Mouse (Mus musculus) brain, embryonic 14.5 days (tissue): ENCODE measurements around the gene Mef2b.

Experiments used
- CTCF ChIP-seq: fragments of 200-500 bp; IDR thresholded peaks from 2 replicates; pipeline ENCODE4 v1.5.1; 2012; ENCODE audit warnings: inconsistent platforms, mild to moderate bottlenecking, moderate library complexity, borderline replicate concordance; ENCODE audit not compliant: insufficient read depth, insufficient read length; ENCODE audit errors: extremely low read depth
- POLR2A ChIP-seq: fragments of 200-500 bp; IDR thresholded peaks from 2 replicates; pipeline ENCODE4 v1.6.1; 2012; ENCODE audit warnings: mild to moderate bottlenecking, inconsistent platforms, borderline replicate concordance; ENCODE audit not compliant: poor library complexity, insufficient read depth, insufficient read length, severe bottlenecking; ENCODE audit errors: extremely low read depth

DNA sequence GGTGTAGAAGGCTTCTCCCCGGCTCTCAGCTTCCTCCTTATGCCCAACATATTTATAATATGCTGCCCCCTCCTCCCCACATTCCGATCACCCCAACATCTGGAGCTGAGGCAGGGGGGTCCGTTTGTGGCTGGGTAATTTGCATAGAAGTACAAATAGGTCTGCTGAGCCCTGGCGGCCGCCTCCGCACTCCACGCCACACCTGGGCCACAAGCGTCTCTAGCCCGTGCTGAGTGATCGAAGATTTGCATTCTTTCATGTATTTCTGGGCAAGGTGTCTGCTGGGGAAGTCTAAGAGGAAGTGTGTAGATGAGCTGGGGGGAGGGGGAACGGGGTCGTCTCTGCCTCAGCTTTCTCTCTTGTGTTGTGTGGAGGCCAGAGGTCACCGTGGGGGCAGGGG, 20.5 kb downstream of the Mef2b start:
- no peak for TF ChIP-seq POLR2A
- no peak for TF ChIP-seq CTCF
